Mouse (Mus musculus): Measurements from ENCODE around the gene Ctnnd2. TPM values are rescaled to one million over a fixed set of nuclear protein-coding genes. Genes with fewer than 3 reads are reported as not detected.

The Ctnnd2 gene
- total and polyA plus RNA-seq, 2 experiments = 0.02 to 0.28 TPM

DNA sequence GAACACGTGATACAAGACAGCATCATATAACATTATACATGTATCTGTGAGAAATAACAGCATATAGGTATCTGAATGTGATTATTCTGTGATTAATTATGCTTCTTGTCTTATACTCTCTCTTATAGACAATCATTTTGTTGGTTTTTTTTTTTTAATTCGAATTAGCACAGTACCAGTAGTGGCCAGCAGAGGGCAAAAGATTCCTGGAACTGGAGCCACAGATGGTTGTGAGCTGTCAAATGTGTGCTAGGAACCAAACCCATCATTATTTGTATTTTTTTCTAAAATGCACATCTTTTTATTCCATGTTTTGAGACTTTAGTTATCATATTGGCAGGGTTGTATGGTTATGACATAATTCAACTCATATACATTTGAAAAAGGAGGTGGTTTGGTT, 130.4 kb downstream of the Ctnnd2 start:
- Histone ChIP-seq H3K4me1 (ENCODE audit: control insufficient read depth, insufficient read depth, low read length) (no peaks in the 10 kb centered on the region), H3K4me3 (ENCODE audit: insufficient read depth, low read depth, low read length) (no peak overlapping the region), H3K79me2 (ENCODE audit: control insufficient read depth, insufficient read depth, low read length) (no peaks in the 10 kb centered on the region), H3K36me3 (ENCODE audit: control insufficient read depth, insufficient read depth, low read length) (no peaks in the 10 kb centered on the region), H3K27me3 (ENCODE audit: control insufficient read depth, insufficient read depth, low read length) (no peaks in the 10 kb centered on the region), H3K27ac (replicated peaks; ENCODE audit: insufficient read depth, low read depth, low read length) (no peak overlapping the region), H3K9ac (ENCODE audit: low read depth, low read length) (no peak overlapping the region)
- TF ChIP-seq CTCF (IDR thresholded peaks at IDR 0.05; ENCODE audit: low read depth, low read length) = peak; percentile 19; the same call in 1 of the 2 replicates
- no peak for TF ChIP-seq POLR2A (IDR thresholded peaks at IDR 0.05; ENCODE audit: extremely low read depth, insufficient read depth, low read length)
- 76% methylated on average over 2 of the region's 2 CpGs for WGBS
- DNase-seq (ENCODE audit: extremely low read depth, low read depth, low spot score) = no peak

DNA sequence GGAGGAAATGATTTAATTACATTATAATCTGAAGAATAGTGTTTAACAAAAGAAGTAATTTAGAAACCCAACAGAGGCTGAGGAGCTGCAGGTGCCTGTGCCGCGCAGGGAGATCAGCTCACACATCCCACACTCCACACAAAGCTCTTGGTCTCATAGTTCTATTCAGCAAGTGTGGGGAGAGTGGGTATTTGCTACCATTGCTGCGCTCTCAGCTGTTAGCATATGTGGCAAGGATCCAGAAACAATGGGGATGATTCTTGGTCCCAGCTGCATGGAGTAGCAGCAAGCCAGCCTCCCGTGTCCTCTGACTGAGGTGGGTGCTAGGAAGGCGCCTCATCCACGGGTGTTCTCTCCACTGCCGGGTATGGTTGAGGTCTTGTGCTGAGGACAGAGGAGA, 134.0 kb downstream of the Ctnnd2 start:
- no peak for TF ChIP-seq POLR2A (IDR thresholded peaks at IDR 0.05; ENCODE audit: extremely low read depth, insufficient read depth, low read length)
- TF ChIP-seq CTCF (IDR thresholded peaks at IDR 0.05; ENCODE audit: low read depth, low read length) = no peak
- H3K36me3 ChIP-seq (ENCODE audit: control insufficient read depth, insufficient read depth, low read length) = no peaks in the 10 kb centered on the region
- no peak overlapping the region for H3K9ac ChIP-seq (ENCODE audit: low read depth, low read length)
- H3K4me1 ChIP-seq (ENCODE audit: control insufficient read depth, insufficient read depth, low read length) = no peaks in the 10 kb centered on the region
- no peaks in the 10 kb centered on the region for H3K27me3 ChIP-seq (ENCODE audit: control insufficient read depth, insufficient read depth, low read length)
- 93% methylated on average over 7 of the region's 7 CpGs for WGBS
- no peak overlapping the region for H3K4me3 ChIP-seq (ENCODE audit: insufficient read depth, low read depth, low read length)
- H3K79me2 ChIP-seq (ENCODE audit: control insufficient read depth, insufficient read depth, low read length) = no peaks in the 10 kb centered on the region
- no peak overlapping the region for H3K27ac ChIP-seq (replicated peaks; ENCODE audit: insufficient read depth, low read depth, low read length)
- no peak for DNase-seq (ENCODE audit: extremely low read depth, low read depth, low spot score)

DNA sequence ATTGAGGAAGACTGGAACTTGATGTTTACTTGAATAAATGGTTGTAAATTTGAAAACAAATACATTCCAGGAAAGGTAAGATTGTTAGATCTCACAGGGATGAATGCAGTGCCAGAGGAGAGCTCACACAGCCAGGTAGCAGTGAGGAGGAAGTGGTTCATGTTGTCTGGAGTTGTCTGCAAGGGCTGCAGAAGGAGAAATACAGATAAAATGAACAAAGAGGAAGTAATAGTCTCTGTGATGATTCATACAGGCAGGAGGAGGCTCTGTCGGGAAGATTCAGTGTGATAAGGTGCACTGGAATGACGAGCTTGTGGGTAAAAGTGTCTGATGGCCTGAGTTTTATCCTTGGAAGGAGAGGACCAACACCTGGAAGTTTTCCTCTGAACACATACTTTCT, 150.2 kb downstream of the Ctnnd2 start:
- Histone ChIP-seq H3K4me3 (ENCODE audit: insufficient read depth, low read depth, low read length) (no peak overlapping the region), H3K79me2 (ENCODE audit: control insufficient read depth, insufficient read depth, low read length) (no peaks in the 10 kb centered on the region), H3K27me3 (ENCODE audit: control insufficient read depth, insufficient read depth, low read length) (no peaks in the 10 kb centered on the region), H3K36me3 (ENCODE audit: control insufficient read depth, insufficient read depth, low read length) (no peaks in the 10 kb centered on the region), H3K27ac (replicated peaks; ENCODE audit: insufficient read depth, low read depth, low read length) (no peak overlapping the region), H3K9ac (ENCODE audit: low read depth, low read length) (no peak overlapping the region), H3K4me1 (ENCODE audit: control insufficient read depth, insufficient read depth, low read length) (no peaks in the 10 kb centered on the region)
- DNase-seq (ENCODE audit: extremely low read depth, low read depth, low spot score) = no peak
- no peak for TF ChIP-seq POLR2A (IDR thresholded peaks at IDR 0.05; ENCODE audit: extremely low read depth, insufficient read depth, low read length)
- TF ChIP-seq CTCF (IDR thresholded peaks at IDR 0.05; ENCODE audit: low read depth, low read length) = no peak
- WGBS = 49% methylated on average over 2 of the region's 2 CpGs

DNA sequence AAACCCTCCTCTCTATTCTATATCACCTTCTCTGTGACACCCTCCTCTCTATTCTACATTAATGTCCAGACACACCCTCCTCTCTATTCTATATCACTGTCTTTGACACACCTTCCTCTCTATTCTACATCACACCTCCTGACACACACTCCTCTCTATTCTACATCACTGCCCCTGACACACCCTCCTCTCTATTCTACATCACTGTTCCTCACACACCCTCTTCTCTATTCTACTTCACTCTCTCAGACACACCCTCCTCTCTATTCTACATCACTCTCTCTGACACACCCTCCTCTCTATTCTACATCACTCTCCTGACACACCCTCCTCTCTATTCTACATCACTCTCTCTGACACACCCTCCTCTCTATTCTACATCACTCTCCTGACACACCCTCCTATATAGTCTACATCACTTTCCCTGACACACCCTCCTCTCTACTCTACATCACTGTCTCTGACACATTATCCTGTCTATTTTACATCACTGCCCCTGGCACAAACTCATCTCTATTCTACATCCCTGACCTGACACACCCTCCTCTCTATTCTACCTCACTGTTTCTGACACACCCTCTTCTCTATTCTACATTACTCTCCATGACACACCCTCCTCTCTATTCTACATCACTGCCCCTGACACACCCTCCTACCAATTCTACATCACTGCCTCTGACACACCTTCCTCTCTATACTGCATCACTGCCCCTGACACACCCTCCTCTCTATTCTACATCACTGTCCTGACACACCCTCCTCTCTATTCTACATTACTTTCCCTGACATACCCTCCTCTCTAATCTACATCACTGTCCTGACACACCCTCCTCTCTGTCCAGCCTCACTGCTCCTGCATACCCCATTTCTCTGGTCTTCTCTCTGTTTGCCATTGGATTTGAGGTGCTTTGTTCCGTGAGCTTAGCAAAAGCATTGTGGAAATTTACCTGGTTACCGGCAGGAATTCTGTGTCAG, 161.2 kb downstream of the Ctnnd2 start:
- TF ChIP-seq CTCF (IDR thresholded peaks at IDR 0.05; ENCODE audit: low read depth, low read length) (no peak), POLR2A (IDR thresholded peaks at IDR 0.05; ENCODE audit: extremely low read depth, insufficient read depth, low read length) (no peak)
- no peaks in the 10 kb centered on the region for H3K27me3 ChIP-seq (ENCODE audit: control insufficient read depth, insufficient read depth, low read length)
- H3K36me3 ChIP-seq (ENCODE audit: control insufficient read depth, insufficient read depth, low read length) = no peaks in the 10 kb centered on the region
- H3K4me1 ChIP-seq (ENCODE audit: control insufficient read depth, insufficient read depth, low read length) = no peaks in the 10 kb centered on the region
- no peak overlapping the region for H3K27ac ChIP-seq (replicated peaks; ENCODE audit: insufficient read depth, low read depth, low read length)
- H3K9ac ChIP-seq (ENCODE audit: low read depth, low read length) = no peak overlapping the region
- H3K79me2 ChIP-seq (ENCODE audit: control insufficient read depth, insufficient read depth, low read length) = no peaks in the 10 kb centered on the region
- 63% methylated on average over 2 of the region's 2 CpGs for WGBS
- no peak overlapping the region for H3K4me3 ChIP-seq (ENCODE audit: insufficient read depth, low read depth, low read length)
- DNase-seq (ENCODE audit: extremely low read depth, low read depth, low spot score) = no peak

DNA sequence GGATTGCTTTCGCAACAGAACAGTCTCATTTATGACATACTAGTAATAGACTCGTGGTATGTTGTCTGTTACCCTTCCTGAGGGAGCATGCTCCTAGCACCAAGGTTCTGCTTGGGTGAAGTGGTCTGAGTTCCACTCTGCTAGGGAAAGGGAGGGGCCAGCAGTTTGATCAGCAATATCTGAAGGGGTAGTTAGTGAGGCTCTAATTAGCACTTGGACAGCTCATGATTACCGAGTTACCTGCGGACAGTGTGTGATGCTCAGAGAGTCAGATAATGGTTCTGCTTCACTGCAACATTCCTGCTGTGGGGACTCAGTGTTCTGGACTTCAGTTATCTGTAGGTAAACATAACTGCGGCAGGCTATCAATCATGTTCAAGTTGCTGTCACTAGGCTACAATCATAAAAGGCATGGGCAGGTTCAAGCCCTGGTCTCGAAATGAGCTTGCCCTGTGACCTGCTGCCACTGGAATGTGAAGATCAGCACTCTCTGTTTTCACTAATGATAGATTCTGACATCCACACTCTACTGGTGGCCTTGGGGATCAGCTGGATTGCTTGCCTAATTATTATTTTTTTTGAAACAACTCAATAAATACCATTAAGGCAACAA, 166.3 kb downstream of the Ctnnd2 start:
- Histone ChIP-seq H3K27me3 (ENCODE audit: control insufficient read depth, insufficient read depth, low read length) (no peaks in the 10 kb centered on the region), H3K27ac (replicated peaks; ENCODE audit: insufficient read depth, low read depth, low read length) (no peak overlapping the region), H3K9ac (ENCODE audit: low read depth, low read length) (no peak overlapping the region), H3K4me1 (ENCODE audit: control insufficient read depth, insufficient read depth, low read length) (no peaks in the 10 kb centered on the region), H3K36me3 (ENCODE audit: control insufficient read depth, insufficient read depth, low read length) (no peaks in the 10 kb centered on the region), H3K79me2 (ENCODE audit: control insufficient read depth, insufficient read depth, low read length) (no peaks in the 10 kb centered on the region), H3K4me3 (ENCODE audit: insufficient read depth, low read depth, low read length) (no peak overlapping the region)
- no peak for DNase-seq (ENCODE audit: extremely low read depth, low read depth, low spot score)
- 49% methylated on average over 6 of the region's 6 CpGs for WGBS
- TF ChIP-seq CTCF (IDR thresholded peaks at IDR 0.05; ENCODE audit: low read depth, low read length) (no peak), POLR2A (IDR thresholded peaks at IDR 0.05; ENCODE audit: extremely low read depth, insufficient read depth, low read length) (no peak)
